Mouse (Mus musculus) left cerebral cortex, postnatal 4 days (tissue): ENCODE measurements around the gene Naa50. TPM values are rescaled to one million over a fixed set of nuclear protein-coding genes. Genes with fewer than 3 reads are reported as not detected.

ENCODE experiments used
- DNase-seq: peaks from one replicate; pipeline ENCODE4 v3.0.0-alpha.2; 2022
- intact Hi-C: fragments of 180-260 bp; cut with DNase I; formaldehyde crosslinking; loops from one replicate; pipeline ENCODE4 v1.15.1; 2025
- total RNA-seq, 2 experiments: library from RNA; stranded (reverse); gene quantifications; 2 replicates each; pipeline ENCODE4 v1.2.3; 2021

The Naa50 gene
- total RNA-seq = 10 to 100 TPM; 56.0 to 60.5 TPM

DNA sequence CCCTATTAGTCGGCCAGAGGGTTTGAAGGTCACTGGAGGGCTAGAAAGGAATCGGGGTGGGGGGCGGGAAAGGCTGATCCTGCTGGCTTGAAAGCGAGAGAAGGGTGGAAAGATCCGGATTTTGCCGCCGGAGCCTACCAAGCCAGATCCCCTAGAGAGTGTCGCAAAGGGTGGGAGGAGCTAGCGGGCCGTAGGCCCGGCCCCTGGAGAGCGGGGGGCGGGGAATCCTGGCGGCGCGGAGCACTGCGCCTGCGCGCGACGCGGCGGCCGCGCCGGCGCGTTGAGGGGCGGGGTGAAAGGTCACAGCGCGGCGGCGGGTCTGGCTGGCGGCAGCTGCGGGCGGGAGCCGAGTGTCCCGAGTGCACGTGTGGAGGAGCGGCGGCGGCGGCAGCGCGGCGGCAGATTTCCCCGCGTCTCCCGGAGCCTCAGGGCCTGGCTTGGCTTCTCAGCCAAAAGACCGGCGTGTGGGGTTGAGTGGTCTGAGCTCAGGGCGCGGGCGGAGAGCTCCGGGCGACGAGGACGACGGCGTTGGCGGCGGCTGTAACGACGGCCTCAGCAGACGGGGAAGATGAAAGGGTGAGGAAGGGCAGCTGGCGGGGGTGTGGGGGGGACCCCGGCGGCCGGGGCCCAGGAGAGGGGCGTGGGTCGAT lies at the start of gene Naa50, which contains the start of gene Atp6v1a:
TSS of gene Naa50 (plus strand) at position 295 of the 650 bp plus-strand sequence.
TSS of gene Atp6v1a (minus strand) at position 170 of the 650 bp plus-strand sequence.
- intact Hi-C loops = loop anchor here (10.0 kb wide), 1 partner anchor 225 kb away; no protein-coding TSS in a partner anchor
- peak; percentile 94 for DNase-seq

DNA sequence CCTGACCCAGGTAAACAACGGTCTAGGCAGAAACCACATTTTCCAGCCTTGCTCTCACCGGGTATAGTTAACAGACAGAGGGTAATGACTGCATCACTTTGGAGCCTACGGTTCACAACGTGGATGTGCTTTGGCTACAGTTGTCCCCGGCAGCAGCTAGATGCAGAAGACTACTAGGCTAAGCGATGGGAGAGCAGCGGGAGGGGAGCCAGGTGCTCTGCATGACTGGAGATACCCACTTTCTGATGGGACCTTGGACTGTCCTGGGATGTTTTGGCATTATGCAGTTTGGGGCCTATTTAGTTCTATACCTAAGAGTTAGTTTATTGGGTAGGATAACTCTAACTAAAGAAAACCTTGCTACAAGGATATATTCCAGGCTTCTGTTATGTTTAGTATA lies 40.3 kb upstream of the Naa50 start:
- intact Hi-C loops = no loop called here
- no peak for DNase-seq

DNA sequence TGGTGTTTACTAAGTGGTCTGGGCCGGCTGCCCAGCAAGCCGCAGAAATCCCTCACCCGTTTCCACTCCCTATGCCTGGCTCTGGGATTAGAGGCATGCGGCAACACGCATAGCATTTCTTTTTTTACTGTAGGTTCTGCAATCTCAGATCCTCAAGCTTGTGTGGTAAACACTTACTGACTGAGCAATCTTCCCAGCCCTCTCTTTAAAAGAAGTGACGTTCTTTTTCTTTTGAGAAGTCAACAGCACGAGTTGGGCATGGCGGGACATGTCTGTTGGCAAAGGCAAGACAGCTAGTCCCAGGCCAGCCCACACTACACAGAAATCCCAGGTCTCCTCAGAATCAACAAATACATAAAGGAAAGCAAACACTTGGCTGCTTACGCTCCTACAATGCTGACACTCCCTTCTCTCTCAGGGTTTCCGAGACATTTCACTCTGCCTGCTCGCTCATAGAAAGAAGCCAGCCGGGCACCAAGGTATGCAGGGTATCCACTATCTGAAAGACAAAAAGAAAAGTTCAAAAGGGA lies 38.4 kb upstream of the Naa50 start:
- no peak for DNase-seq
- intact Hi-C loops = no loop called here

DNA sequence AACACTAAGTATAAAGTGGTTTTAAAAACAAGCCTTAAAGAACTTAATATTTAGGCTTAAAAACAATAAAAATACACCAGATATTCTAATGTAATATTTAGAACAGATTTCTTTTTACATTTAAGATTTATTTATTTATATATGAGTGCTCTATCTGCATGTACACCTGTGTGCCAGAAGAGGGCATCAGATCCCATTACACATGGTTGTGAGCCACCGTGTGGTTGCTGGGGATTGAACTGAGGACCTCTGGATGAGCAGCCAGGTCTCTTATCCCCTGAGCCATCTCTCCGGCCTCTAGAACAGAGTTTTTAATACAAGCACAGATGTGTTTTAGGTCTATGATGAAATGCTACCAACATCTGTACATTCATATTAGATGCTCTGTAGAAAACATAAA lies 36.7 kb upstream of the Naa50 start:
- no peak for DNase-seq
- intact Hi-C loops = no loop called here

DNA sequence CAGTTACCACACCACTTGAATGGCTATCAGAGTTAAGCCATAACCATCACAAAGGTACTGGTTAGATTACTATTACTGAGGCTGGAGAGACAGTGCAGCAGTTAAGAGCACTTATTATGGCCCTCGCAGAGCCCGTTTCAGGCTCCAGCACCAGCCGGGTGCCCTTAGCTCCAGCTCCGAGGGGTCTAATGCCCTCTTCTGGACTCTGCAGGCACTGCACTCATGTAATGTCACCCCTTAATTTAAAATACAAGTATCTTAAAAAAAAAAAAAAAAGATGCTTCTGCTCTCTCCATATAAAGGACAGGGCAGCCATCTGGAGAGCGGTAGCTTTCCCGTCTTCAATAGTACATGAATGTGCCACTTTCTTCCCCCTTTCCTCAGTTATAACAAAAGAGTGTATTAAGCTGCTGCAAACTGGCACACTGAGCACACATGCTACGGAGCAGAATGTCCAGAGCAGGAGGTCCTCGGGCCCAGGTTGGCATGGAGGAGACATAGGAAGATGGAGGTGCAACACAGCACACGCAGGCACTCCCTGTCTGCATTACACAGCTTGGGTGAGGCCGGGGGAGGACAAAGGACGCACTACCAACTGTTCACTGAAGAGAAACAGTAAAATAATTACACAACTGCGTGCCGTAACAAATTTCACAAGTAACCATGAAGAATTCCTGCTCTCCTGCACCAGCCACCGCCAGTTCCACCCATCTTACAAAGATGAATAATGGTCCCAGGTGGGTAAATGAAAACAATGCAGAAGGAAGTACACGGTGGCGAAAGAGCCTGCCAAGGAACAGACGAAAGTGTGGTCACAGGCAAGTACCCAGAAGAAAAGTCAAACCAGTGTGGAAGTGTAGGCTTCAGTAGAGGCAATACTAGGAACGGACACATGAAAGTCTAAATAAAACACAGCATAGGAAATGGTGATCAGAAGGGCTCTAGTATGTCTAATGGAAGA lies 35.5 kb upstream of the Naa50 start:
- no peak for DNase-seq
- intact Hi-C loops = no loop called here

DNA sequence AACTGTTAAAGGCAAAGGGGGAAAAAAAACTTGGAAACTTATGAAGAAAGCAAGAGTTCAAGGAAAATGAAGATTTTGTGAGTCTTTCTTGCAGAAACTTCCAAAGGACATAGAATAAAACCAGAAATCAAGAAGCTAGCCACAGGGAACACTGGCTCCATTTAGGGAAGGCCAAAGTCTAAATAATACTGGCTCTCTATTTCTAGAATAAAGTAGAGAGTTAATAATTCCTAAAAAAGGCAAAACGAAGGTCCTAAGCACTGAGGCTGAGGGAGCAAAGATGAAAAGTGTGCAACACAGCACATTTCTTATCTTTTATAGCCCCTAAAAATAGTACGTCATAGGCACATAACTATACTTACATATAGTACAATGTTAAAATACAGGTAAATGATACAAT lies 34.4 kb upstream of the Naa50 start:
- DNase-seq = no peak

DNA sequence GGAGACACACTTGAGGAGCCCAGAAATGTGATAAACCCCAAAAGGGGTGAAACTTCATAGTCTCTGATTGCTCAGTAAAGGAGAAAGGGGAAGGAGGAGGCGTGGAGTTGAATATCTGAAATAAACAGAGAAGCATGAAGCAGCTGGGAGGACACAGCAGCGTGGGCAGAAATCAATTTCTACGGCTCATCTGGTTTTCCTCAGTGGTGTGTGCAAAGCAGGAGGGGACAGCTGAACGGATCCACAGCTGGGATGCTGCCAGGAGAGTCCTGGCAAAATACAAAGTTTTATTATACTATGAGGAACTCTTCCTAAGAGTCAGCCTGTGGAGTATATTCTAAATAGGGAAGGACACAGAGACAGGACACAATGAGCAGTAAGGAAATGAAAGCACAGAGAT lies 30.6 kb upstream of the Naa50 start:
- peak; percentile 14 for DNase-seq
- intact Hi-C loops = no loop called here

More for the DNA sequence above, 34.4 kb upstream of the Naa50 start:
- intact Hi-C loops = no loop called here

DNA sequence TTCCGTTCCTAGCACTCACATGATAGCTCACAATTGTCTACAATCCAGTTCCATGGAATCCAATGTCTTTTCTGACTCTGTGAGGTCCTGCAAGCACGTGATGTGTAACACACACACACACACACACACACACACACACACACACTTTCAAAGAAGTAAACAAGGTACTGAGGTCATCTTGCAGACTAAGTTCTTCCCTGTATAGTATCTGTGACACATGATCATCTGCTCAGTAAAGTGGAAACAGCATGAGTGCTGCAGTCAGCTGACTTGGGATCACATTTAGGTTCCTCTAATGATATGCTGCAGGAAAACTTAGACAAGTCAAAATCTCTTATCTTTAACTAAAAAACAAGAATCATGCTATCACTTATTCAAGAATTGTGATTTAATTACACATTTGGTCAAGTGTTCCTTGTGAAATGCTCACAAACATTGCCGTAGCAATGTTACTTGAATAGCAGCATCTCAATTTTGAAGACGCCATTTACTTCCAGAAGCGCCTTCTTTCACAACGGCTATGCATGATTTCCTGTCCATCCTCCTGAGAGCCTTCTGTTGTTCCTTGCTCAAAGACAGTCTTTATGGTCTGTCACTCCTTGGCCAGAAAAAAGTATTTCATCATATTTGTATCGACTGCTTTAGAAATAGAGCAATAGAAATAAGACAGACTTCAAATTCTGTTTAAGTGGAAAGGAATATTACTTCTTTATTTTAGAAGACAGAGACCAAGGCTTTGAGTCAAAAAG lies 19.7 kb upstream of the Naa50 start:
- no peak for DNase-seq

DNA sequence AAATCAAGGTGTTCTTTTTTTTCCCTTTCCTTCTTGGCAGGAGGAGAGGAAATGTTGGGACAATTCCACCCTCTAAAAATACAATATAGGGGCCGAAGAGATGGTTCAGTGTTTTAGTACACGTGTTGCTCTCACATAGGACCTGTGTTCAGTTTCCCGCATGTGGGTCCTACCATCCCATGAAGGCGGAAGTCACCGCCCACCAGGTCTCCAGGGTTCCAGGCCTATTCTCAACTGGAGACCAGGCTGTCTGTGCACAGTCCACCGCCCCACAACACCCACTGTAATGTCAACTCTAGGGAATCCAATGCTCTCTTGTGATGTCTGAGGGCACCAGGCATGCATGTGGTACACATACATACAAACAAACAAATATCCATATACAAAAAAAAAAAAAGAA lies 17.5 kb upstream of the Naa50 start:
- DNase-seq = no peak
- intact Hi-C loops = no loop called here

More for the DNA sequence above, 19.7 kb upstream of the Naa50 start:
- intact Hi-C loops = no loop called here

DNA sequence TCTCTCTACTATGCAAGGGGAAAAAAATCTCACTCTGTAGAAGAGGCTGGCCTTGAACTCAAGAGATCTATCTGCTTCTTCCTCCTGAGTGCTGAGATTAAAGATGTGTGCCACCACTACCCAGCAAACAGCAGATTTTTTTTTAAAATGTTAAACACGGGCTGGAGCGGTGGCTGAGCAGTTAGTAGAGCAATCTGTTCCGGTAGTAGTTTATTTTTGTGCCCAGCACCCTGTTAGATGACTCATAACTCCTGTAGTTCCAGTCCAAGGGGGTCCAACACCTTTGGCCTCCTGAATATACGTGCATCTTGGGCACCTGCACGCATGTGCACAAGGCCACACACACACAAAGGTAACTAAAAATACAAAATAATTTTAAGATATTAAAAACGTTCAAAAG lies 17.1 kb upstream of the Naa50 start:
- intact Hi-C loops = no loop called here
- no peak for DNase-seq

DNA sequence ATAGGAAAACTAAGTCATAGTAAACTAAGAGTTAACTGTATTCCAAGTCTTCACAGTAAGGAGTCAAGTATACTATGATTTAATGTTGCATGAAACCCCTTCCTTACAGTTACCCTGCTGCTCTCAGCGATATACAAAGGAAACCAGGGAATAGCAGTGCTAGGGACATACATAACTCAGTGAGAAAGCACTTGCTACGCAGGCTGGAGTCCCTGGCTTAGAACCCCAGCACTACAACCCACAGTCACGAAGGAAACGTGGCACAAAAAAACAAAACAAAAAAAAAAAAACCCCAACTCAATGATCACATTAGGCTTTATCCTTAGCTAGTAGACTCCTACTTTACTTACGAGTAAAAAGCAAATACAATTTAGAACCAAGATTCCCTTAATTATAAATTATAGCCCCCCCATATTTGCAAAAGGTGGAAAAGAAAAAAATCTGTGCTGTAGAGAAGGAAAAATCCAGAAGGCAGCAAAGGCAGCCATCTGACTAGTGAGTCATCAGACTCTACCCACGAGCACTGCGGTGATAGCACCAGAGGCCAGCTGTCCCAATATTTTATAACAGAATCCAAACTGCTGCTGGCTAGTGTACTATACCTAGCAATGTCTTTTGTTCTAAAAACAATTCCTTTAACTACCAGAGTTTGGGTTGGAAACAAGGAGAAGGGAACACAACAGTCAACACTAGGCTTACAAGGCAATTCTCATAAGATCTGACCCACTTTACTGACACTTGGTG lies 16.5 kb upstream of the Naa50 start:
- no peak for DNase-seq
- intact Hi-C loops = no loop called here

DNA sequence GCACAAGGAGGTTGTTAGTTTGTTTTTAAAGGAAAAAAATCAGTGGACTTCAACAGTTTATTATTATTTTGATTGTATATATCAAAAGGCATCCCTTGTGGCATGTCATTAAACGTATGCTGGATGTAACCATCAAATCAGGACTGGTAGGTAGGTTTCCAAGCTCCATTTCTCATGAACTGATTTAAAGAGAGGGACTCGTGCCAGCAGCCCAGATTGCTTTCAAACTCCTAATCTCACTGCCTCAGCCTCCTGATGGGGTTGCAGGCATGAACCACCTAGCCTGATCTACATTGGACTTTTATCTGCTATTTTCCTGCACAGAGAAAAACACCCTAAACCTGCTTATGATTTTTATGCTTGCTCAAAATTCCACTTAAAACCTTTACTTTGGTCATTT lies 15.8 kb upstream of the Naa50 start:
- intact Hi-C loops = no loop called here
- no peak for DNase-seq

DNA sequence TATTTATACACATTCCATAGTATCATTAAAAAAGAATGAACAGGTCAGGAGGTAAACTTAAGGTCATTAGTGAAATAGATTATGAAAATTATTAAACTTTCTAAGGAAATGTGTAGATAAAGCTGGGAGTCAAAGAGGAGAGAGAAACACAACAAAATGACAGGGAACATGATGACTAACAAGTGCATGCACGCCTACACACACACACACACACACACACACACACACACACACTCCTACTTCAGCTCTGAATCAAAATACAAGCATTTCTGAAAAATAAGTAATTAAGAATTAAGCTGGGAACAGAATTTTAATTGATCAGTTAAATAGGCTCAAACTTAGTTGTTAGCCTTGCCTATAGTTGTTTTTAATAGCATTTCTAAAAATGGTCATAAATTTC lies 14.9 kb upstream of the Naa50 start:
- DNase-seq = no peak
- intact Hi-C loops = no loop called here

DNA sequence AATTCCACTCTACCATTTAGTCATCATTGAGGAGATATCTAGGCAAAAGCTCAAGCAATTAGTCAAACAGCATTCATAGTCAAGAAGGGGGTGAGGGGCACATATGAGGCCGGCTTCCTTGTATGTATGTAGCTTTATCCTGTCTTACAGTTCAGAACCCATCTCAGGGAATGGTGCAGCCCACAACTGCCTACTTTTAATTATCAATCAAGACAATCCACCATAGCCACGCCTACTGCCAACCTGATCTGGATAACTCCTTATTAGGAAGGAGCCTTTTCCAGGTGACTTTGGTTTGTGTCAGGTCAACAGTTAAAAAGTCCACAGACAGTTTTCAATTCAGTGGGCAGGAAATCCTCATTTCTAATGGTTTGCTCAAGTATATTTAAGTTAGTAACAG lies 14.2 kb upstream of the Naa50 start:
- DNase-seq = no peak
- intact Hi-C loops = no loop called here

DNA sequence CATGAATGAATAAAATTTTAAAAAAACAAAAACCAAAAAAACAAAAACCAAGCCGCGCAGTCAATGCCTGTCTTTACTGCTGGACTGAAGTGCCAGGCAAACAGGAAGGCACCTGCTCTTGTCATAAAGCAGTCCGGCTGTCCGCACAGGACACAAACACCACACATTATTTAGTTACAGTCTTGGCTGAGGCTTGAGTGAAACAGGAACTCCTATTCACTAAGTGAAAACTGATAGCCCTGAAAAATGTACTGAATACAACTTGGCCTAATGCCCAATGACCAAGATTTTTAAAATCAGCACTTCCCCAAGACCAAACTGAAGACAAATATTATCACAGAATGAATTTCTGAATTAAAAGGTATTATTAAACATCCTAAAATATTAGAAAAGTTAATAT lies 13.2 kb upstream of the Naa50 start:
- intact Hi-C loops = no loop called here
- no peak for DNase-seq

DNA sequence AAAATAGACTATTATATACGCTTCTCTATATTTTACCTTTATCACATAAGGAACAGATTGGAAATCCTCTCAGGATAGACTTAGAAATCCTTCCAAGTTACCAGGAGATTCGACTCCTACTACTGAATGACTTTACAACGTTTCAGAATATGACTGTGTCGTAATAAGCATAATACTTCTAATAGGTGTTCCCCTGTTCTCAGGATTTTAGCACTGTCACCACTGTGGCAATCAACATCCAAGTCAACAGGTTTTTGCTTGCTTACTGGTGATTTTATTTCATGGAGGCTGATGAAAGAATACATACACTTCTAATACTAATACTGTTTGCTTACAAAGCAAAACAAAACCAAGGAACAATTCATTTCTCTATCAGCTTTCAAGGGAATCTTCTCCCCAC lies 7.3 kb upstream of the Naa50 start:
- intact Hi-C loops = no loop called here

DNA sequence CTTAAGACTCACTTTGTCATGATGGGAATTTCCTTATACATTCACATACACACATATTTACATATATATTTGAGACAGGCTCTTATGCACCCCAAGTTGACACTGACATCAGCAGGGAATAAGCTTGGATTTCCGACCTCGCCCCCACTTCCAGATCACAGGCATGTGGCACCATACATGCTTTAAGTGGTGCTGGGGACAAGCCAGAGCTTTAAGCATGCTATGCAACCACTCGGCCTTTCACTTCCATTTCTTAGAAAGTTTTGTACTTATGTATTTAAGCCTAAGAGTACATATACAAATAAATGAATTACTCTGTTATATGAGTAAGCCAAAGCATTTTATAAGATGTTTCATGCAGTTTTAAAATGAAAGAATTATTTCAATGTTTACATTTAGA lies 6.4 kb upstream of the Naa50 start:
- intact Hi-C loops = no loop called here
- DNase-seq = no peak

More for the DNA sequence above, 7.3 kb upstream of the Naa50 start:
- no peak for DNase-seq

DNA sequence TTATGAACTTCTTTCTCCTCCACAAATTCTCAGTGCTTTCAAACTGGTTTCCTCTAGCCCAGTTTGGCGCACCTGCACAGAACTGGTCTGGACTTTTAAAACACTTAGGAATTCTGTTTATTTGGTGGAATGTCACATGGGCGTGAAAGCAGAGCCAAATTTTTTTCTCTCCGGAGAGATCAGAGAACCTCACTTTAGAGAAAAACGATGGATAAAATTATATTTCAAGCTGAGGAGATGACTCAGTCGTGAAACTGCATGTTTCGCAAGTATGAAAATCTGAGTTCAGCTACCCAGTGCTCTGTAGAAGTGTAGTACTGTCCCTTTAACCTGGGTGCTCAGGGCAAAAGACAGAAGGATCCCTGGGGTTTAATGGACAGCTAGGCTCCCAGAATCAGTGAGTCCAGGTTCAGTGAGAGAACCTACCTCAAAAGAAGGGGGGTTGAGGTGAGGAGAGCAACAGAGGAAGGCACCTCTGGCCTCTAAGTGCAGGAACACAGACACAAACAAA lies 3.1 kb upstream of the Naa50 start:
- intact Hi-C loops = no loop called here
- no peak for DNase-seq

DNA sequence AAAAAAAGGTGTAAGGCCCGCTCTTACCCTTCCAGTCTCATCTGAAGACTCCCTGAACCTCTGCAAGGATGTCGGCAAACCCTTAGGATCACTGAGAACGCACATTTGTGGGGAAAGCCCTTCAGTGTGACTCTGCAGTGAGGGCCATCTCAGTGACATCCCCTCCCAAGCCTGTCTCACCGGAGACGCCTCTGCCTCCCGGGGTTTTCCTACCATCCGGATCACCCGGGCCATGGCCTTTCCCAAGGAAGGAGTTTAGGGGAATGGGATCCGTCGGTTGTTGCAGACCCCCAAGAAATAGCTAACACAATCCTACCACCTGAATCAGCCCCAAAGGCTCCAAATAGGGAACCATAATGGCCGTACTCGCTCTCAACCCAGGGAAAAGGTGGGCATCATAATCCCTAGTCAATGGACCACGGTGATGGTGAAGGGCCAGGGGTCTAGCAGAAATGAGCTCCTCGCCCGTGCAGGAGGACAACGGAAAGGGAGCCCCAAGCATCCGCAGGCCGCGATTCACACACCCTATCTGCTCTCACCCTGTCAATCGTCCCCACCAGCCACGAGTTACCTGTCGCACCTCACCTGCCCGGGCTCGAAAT lies 1.2 kb upstream of the Naa50 start:
- peak; percentile 6 for DNase-seq
- intact Hi-C loops = no loop called here
